In the genomic region with DNA sequence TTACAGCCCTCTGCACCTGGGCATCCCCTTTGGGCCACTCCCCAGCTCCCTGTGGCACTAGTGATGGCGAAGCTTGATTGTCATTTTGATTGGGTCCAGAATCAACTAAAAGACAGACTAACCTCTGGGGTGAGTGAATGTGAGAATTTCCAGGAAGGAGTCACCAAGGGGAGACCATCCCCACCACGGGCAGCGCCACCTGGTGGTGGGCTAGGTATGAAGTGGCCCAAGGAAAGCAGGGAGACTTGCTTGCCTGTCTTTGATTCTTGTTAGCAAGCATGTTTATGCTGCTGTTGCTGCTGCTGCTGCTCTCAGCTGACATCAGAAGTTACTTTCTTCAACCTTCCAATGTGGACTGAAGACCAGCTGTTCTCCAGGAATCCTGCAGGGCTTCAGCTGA, we compare ENCODE assay signal across 9 mouse cellular contexts.
DNase-seq lines count a peak whose midpoint lies in the region; ATAC-seq and TF ChIP-seq lines count a peak whose summit lies in the region.
"Had no signal": no experiment of that assay in that cellular context is flagged by ENCODE, and none has a peak within 500 bp of the region (broad histone marks: within the 10 kb centered on the region; RNA-seq: fewer than 3 reads in every experiment).

No protein-coding gene starts in this region.

- no peaks in the 10 kb centered on the region for H3K4me1 ChIP-seq in heart, postnatal 0 days (ENCODE audit: control insufficient read depth, insufficient read depth)
- no peaks in the 10 kb centered on the region; the same call in 1 of the 2 replicates for H3K4me1 ChIP-seq in heart, embryonic 12.5 days (replicated peaks)
- H3K4me1 ChIP-seq in neural tube, embryonic 11.5 days (ENCODE audit: control insufficient read depth, insufficient read depth, low read length): peaks cover 26% of the 10 kb centered on the region

- no peak overlapping the region for H3K27ac ChIP-seq in heart, postnatal 0 days (ENCODE audit: low read depth)
- H3K27ac ChIP-seq in heart, embryonic 12.5 days (ENCODE audit: poor library complexity, severe bottlenecking): no peak overlapping the region
- H3K27ac ChIP-seq in neural tube, embryonic 11.5 days (ENCODE audit: low read depth, low read length): no peak overlapping the region
- H3K27ac ChIP-seq: macrophage had no signal

- no peak overlapping the region for H3K9ac ChIP-seq in heart, postnatal 0 days (replicated peaks; ENCODE audit: low read depth, low read length)
- no peak overlapping the region for H3K9ac ChIP-seq in heart, embryonic 12.5 days
- peak overlapping the region; percentile 6; the same call in 1 of the 2 replicates for H3K9ac ChIP-seq in neural tube, embryonic 11.5 days (ENCODE audit: low read length)

- DNase-seq in heart, postnatal 0 days (ENCODE audit: low spot score): no peak
- peak; percentile 63 for DNase-seq in brain, adult 2 months (ENCODE audit: low read depth, low spot score)
- DNase-seq in kidney, adult 9 months: peak; percentile 38
- DNase-seq in neural tube, embryonic 11.5 days (ENCODE audit: low spot score): peak; percentile 64
- no peak for DNase-seq in left cerebral cortex, adult 8-10 months (ENCODE audit: low spot score in 2 of 2)
- DNase-seq in heart, adult 8-10 months (ENCODE audit: low spot score): no peak

- no peak overlapping the region for H3ac ChIP-seq in C2C12 (ENCODE audit: control insufficient read depth, insufficient read length, low read depth)

- no peak overlapping the region for H3K4me3 ChIP-seq in heart, postnatal 0 days (ENCODE audit: low read depth, low read length)
- H3K4me3 ChIP-seq in heart, embryonic 12.5 days: no peak overlapping the region
- H3K4me3 ChIP-seq in C2C12 (ENCODE audit: insufficient read depth, poor library complexity, severe bottlenecking): no peak overlapping the region
- no peak overlapping the region for H3K4me3 ChIP-seq in neural tube, embryonic 11.5 days (ENCODE audit: low read depth, low read length)

- no peaks in the 10 kb centered on the region for H3K79me2 ChIP-seq in C2C12 (ENCODE audit: control insufficient read depth, insufficient read depth)

- H3K9me3 ChIP-seq in heart, postnatal 0 days (replicated peaks; ENCODE audit: control insufficient read depth, low read length): no peaks in the 10 kb centered on the region
- no peaks in the 10 kb centered on the region for H3K9me3 ChIP-seq in heart, embryonic 12.5 days (replicated peaks)
- H3K9me3 ChIP-seq in neural tube, embryonic 11.5 days (ENCODE audit: control insufficient read depth, low read length): no peaks in the 10 kb centered on the region

- no peaks in the 10 kb centered on the region for H3K79me3 ChIP-seq in C2C12 (ENCODE audit: low read depth)

- TF ChIP-seq CTCF in heart, postnatal 0 days (IDR thresholded peaks at IDR 0.05; ENCODE audit: low read depth): peak; percentile 57
- TF ChIP-seq CTCF in C2C12 (IDR thresholded peaks at IDR 0.05; ENCODE audit: control insufficient read depth, insufficient read depth, insufficient read length): peak; percentile 39

- no peak for ATAC-seq in heart, postnatal 0 days (ENCODE audit: insufficient read depth, low read depth)
- no peak for ATAC-seq in heart, embryonic 12.5 days (ENCODE audit: insufficient number of reproducible peaks, low FRiP score)
- no peak for ATAC-seq in neural tube, embryonic 11.5 days (ENCODE audit: insufficient read depth, low FRiP score, low TSS enrichment)

- no peaks in the 10 kb centered on the region for H3K36me3 ChIP-seq in heart, postnatal 0 days (replicated peaks; ENCODE audit: control insufficient read depth, insufficient read depth, low read length)
- H3K36me3 ChIP-seq in heart, embryonic 12.5 days: no peaks in the 10 kb centered on the region
- H3K36me3 ChIP-seq in C2C12 (ENCODE audit: control insufficient read depth, insufficient read depth): no peaks in the 10 kb centered on the region
- H3K36me3 ChIP-seq in neural tube, embryonic 11.5 days (ENCODE audit: control insufficient read depth, insufficient read depth, low read length): no peaks in the 10 kb centered on the region

- no peak overlapping the region for H3K4me2 ChIP-seq in heart, postnatal 0 days (ENCODE audit: low read depth, low read length)
- no peak overlapping the region for H3K4me2 ChIP-seq in heart, embryonic 12.5 days
- no peak overlapping the region for H3K4me2 ChIP-seq in neural tube, embryonic 11.5 days (ENCODE audit: low read depth)

- 9% methylated on average over 3 of the region's 3 CpGs for WGBS in heart, postnatal 0 days
- 12% methylated on average over 3 of the region's 3 CpGs for WGBS in heart, embryonic 12.5 days
- WGBS in neural tube, embryonic 11.5 days: 20% methylated on average over 3 of the region's 3 CpGs

- TF ChIP-seq EP300 in heart, postnatal 0 days (IDR thresholded peaks at IDR 0.05; ENCODE audit: low read depth): no peak

- H3K27me3 ChIP-seq in heart, postnatal 0 days (ENCODE audit: control insufficient read depth, insufficient read depth, low read length): no peaks in the 10 kb centered on the region
- peaks cover 20% of the 10 kb centered on the region for H3K27me3 ChIP-seq in heart, embryonic 12.5 days (replicated peaks)
- H3K27me3 ChIP-seq in C2C12 (ENCODE audit: control insufficient read depth, insufficient read depth, insufficient read length): peaks cover 45% of the 10 kb centered on the region
- no peaks in the 10 kb centered on the region for H3K27me3 ChIP-seq in neural tube, embryonic 11.5 days (ENCODE audit: control insufficient read depth, insufficient read depth, low read length)

TF ChIP-seq in C2C12, 6 proteins besides CTCF, POLR2A, EP300 and RAD21:
- TF ChIP-seq MAX (IDR thresholded peaks at IDR 0.05) (no peak), CEBPB (IDR thresholded peaks at IDR 0.05; ENCODE audit: low read depth) (no peak), FOSL1 (IDR thresholded peaks at IDR 0.05; ENCODE audit: insufficient read depth, low read length, poor library complexity, severe bottlenecking) (no peak), USF1 (IDR thresholded peaks at IDR 0.05; ENCODE audit: low read depth) (no peak), MYOD1 (IDR thresholded peaks at IDR 0.05; ENCODE audit: control insufficient read depth, insufficient read length, low read depth) (no peak), MYOG (IDR thresholded peaks at IDR 0.05; ENCODE audit: control insufficient read depth, extremely low read depth, insufficient read length) (no peak)

Comparison
In these comparisons a context has a peak if more than half of its experiments do, and no peak if none do; other contexts are left out.
1. DNase-seq: peak in brain, adult 2 months (single experiment), kidney, adult 9 months (single experiment) and neural tube, embryonic 11.5 days (single experiment); none in heart, postnatal 0 days (single experiment), left cerebral cortex, adult 8-10 months (0 of 2) and heart, adult 8-10 months (single experiment).